Mouse (Mus musculus) thymus, postnatal 36 days (tissue): Measurements from ENCODE around the gene Tcf12.
A peak's percentile ranks its signal among the peaks of the same experiment; 100 is the strongest.

Experiments
- DNase-seq, 2 experiments: peaks; one replicate each; pipeline ENCODE4 v3.0.0; 2022; ENCODE audit warnings: mixed read lengths in 2 of 2

Tcf12 gene

DNA sequence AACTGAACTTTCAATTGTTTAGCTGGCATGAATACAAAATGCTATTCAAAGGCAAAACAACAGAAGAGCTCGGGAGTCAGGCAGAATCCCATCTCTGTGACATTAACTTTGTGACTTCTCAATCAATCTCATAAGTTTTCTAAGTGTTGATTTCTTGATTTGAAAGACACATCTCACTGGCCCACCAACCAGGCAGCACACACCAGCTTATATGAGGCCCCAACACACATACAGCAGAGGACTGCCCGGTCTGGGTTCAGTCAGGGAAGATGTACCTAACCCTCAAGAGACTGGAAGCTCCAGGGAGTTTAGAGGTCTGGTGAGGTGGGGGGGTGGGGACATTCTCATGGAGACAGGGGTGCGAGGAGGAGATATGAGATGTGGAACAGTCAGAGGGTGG, 132.8 kb downstream of the Tcf12 start:
- no peak for DNase-seq

DNA sequence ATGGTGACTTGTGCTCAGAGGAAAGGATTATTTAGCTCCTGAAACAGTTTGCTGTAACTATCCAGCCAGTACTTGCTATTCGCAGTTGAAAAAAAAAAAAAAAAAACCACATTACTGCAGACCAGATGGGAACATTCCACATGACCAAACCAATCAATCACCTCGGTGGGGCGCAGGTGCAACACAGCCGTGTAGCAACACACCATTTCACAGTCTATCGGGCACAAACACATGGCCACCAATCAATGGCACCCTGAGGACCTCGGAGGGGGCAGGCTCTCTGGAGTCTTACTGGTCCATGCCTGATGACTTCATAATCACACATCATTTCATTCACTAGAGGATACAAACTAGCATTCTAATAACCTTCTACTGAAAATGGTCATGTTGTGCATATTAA, 135.6 kb downstream of the Tcf12 start:
- DNase-seq: peak; percentile 16 to 18

DNA sequence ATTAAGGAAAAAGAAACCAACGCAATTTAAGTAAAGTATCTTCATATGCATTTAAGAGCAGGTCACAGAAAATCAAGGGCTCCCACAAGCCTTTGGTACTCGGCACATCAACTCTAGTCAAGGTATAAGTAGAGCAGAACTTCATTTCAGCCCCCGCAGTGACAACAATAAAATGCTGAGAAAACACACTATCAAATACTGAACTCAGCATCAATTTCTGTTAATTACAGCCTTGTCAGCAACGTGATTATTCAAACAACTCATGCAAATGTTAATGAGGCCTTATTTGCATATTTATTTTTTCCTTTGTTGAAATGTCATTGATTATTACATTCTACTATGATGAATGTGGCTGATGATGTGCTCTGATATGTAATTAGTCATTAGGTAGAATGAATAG, 136.5 kb downstream of the Tcf12 start:
- no peak for DNase-seq

DNA sequence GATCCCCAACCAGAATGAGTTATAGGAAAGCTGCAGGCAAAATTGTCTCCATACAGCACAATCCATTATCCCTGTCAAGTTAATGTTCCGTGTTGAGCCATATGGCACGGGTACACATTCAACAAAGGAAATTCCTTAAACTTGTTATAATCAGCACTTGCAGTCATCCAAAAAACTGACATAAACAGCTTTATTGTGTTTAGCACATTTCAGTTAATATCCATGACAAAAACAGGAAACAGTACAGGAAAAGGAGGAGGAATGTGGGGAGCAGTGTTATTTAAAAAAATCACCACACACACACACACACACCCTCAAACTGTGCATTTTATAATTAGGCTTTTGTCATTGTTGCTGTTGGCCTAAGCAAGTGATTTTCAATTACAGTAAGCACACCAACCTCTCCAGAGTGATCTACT, 137.1 kb downstream of the Tcf12 start:
- DNase-seq: no peak

DNA sequence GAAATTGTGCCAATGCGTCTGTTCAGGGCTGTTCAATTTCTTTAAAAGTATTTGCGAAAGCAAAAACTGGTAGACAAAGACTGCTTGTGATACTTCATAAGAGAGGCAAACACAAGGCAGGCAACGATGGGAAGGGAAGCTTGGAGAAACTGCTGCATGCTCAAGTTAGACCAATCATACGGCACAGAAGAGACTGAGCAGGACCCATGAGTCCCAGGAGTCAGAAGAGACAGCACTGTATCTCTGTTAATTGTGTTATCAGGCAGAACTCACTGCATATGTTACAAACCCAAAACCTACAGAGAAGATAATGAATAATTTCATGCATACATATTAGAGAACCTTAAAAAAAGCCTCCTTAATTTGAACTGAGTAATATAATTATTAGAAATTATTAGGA, 147.6 kb downstream of the Tcf12 start:
- DNase-seq: no peak

DNA sequence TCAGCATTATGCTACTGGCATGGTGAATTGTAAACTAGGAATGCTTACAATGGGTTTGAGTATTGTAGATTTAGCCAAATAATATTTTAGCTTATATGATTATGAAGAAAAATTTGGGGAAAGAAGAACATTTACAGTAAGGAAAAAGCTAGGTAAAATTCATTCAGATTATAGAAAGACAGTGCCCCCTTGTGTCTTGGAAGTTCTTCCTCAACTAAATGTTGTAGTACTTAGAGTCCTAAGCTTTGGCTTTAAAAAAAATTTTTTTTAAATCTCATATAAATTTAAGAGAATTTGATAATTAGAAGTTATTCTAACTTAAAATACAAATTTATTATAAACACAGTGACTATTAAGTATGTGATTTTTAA, 151.7 kb downstream of the Tcf12 start:
- no peak for DNase-seq

DNA sequence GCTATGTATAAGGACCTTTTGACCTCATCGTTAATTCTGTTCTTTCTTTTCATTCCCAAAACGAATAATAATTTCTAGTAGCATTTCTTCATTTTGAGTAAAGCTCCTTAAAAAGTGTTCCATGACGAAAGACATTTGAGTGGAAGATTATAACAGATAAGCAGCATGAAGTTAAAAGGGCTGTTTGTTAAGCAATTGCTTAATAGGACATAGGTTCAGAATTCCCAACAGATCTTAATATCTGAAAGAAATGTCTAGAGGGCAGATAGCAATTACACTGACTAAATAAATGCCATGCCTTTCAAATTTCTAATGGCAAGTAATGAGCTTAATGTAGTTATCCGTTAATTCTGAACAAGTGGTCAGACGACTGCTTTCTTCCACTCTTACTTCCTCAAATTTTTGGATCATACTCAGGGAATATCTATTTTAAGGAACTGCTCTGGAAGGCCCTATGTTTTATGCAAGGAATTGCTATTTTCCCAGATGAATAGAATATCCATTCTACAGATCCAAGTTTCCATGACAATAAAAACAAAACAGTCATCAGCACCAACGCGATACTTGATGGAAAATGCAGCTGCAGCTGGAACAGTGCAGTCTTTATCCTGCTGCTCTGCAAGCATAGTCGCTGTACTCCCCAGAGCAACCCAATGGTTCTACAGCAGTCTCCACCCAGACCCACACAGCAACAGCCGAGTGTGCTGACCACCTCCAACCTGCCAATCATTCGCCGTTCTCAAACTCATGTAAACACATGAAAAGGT, 152.2 kb downstream of the Tcf12 start:
- DNase-seq: no peak

DNA sequence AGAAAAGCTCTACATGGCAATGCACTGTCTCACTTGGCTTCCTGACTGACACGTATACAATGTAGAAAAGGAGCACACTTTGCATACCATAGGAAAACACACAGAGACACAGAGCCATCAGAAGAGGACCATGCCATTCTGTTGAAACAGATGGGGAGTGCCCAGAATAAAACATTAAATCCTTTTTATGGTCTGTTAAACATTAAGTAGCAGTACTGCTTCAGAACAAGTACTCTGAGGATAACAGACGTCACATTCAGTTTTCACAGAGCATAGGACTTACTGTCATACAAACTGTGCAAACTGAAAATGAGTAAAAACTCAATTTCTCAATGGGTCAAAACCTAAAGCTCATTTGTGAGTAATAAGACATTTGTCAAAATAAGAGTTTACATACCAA, 158.5 kb downstream of the Tcf12 start:
- DNase-seq: no peak

DNA sequence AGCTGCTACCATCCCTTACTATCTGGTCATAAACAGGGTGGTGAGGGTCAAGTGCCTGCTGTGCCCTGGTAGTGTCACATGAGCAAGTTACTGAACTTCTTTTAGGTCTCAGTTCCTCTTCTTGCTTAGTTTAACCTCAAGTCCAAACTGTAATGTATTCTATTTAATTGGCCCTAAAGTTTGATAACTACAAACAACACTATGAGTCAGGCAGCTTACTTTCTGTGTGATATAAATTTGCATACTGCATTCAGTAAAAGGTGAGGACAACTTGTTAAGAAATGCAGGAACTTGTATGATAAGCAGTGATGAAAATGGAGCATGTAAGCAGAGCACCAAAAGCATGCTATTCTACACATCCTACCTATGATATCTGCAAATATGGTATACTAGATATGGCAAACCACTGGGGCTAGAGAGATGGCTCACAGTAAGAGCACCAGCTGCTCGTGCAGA, 159.0 kb downstream of the Tcf12 start:
- no peak for DNase-seq

DNA sequence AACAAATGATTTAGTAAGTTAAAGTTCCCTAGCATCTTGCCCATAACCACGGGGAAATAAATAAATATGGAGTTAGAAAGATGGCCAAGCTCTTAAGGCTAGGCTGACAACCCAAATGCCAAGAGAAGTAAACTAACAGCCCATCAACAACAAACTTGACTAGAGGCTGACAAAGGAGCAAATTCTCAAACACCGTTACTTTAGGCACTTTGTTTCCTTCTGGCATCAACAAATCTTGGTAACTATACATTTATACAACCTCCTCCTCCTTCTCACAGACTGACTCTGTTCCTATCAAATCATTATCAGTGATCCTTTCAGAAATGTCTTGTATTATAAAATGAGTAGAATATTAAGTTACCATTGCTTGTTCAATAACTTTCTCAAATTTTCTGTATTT, 159.7 kb downstream of the Tcf12 start:
- no peak for DNase-seq

DNA sequence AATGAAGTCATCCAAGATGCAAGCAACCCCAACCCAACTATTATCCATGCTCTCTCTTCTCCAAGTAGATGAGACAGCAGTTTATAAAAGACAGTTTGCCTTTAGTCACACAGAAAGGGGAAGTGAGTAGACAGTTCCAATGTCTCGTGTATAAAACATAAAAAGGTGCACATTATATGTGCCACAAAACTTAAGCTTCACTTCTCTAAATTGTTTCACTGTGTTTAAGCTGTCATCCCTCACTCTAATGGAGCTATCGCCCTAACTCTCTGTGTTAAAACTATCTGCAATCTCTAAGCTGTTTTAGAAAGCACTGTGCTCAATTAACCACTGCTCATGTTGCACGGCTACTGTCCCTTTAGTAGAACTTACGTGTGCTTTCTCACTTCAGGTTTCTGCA, 160.3 kb downstream of the Tcf12 start:
- DNase-seq: no peak

DNA sequence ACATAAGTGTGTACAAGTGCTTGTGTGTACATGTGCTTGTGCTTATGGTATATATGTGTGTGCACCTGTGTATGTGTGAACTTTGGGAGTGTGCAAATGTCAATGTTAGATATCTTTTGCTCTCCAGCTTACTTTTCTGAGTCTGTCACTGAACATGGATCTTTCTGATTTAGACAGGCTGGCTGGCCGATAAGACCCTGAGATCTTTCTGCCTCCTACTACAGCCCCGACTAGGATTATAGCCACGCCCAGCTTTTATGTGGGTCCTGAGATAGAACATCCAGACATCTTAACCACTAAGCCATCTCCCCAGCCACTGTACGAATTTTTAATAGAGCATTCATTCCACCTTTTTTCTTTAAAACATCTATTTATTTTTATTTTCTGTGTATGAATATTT, 166.9 kb downstream of the Tcf12 start:
- no peak for DNase-seq

DNA sequence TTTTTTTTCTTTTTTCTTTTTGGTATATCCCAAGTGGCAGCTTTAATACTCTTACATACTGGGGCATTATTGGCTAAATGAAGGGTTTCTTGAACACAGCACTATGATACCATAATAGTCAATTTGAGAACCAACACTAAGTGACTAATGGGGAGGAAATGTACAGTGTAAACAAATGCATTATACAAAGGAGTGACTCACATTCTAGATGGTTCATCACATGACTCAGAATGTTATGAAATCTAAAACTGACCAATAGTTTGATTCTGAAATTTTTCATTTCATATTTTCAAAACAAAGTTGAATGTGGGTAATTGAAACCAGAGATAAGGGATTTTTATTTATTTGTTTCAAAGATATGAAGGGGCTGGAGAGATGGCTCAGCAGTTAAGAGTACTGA, 169.2 kb downstream of the Tcf12 start:
- DNase-seq: no peak

DNA sequence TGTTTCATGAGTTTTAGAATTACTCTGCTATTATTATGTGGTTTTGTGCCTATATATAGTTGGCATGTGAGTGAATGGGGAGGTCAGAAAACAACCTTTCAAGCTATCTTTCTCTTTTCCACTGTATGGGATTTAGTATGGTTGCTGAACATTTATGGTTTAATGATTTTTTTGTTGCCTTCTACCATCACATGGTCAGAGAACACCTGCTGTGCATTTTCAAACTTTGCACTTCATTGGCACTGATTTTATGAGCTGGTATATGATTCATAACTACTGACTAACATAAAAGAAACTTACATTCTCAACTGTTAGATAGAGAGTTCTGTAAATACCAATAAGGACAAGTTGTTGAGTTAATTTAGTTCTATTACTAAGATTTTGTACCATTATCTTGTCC, 171.7 kb downstream of the Tcf12 start:
- DNase-seq: no peak

DNA sequence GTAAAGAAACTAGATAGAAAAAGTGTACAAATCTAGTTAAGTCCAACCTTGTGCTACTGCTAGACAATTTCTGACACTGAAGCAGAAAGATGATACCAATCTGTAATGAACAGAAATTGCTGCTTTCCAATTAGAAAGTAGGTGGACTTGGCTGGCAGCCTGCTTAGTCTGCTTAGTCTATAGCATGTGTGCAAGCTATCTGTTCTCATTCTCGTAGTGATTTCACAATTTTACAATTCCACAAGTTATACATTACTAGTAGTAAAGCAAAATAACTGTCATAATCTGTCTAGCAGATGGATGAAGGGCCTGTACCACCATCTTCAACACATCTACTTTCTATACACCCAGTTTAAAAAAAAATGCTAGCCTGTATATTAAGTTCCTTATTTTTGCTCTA, 175.5 kb downstream of the Tcf12 start:
- no peak for DNase-seq

DNA sequence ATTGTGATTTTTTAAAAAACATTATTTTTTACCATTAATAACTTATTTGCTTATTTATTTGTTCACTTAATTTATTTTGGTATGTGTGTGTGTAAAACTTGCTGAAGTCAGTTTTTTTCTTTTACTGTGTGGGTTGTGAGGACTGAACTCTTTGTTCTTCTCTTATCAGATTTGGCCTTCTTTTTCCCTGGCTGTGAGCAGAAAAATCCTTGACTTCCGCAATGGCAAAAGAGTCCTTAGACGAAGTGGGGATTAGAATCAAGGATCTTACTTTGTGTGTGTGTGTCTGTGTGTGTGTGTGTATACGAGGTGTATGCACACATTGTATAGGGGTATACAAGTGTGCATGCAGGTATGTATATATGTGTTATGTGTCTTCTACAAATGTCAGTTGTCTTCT, 176.8 kb downstream of the Tcf12 start:
- DNase-seq: no peak

DNA sequence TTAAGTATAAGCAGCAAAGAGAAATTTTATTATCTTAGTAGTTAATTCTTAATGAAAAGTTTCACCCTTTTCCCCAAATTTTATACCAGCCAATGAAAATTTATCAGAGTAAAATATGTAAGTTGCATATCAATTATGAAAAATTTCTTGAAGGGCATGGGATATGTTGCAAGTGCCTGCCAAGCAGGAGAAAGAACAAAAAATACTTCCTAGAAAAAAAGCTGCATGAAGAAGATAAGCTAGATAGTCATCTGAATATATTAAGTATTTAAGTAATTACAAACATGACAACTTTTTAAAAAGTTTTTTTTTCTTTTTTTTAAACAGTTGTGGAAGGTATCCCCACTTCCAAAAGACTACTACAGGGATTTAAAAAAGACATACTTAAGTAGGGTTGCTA, 179.7 kb downstream of the Tcf12 start:
- no peak for DNase-seq

DNA sequence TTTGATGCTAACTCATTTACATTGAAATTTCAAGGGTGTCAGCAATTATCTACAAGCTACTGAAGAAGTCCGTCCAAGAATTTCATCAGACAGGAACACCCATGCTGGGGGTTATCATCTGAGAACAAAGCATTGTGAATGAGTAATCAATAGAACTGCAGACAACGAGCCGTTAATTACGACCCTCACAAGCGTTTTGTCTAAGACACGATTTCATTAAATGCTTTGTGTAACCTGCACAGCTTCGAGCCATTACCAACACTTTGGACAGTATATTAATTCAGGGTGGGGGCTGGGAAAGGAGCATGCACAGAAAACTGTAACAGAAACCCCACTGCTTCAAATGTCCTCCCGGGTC, 180.3 kb downstream of the Tcf12 start:
- DNase-seq: no peak

DNA sequence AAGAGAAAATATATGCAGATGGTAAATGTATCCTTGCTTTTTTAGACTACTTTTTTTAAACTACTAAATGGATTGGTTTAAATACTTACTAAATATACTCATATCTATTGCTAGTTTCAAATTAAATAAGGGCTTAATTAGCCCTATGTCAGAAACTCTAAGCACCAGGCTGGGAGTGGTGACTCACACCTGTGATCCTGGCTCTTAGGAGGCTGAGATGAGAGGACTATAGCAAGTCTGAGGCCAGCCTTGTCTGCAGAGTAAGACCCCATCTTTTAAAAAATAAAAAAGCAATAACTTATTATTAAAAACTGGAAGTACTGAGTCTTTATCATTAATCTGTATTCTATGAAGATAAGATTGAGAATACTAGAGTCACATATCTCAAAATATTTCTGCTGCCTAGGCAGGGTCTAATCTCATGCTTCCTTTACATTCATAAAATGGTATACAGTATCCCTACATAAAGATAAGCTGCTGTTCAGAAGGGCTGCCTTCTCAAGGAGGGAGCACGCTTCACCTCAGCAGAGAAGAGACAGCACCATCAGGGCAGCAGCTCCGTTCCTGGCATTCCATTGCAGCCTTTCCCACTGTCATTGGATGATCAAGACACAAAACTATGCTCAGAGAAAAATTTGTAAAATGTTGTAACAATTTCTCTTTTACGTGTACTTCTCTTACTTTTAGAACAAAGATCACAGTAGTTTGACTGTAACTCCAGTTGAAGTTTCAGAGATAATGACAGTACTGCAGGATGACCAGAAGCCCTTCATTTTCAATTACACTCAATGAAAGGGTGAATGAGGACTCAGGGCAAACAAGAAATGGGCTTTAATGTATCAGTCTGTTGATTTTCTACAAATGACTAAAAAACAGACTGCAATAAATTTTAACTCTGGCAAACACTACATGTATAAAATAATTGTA, 181.0 kb downstream of the Tcf12 start:
- DNase-seq: no peak

DNA sequence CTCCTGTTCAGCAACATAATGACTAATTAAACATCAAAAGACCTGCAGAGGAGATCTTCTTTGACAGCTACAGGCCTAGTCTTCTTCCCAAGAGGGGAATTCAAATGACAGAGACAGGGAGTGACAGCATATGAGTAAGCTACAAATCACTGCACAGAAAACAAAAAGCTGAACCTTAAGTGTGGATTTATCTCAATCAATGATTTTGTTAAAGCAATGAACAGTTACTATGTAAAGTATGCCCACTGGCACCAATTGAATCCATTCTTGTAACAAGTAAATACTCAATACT, 195.1 kb downstream of the Tcf12 start:
- DNase-seq: no peak

DNA sequence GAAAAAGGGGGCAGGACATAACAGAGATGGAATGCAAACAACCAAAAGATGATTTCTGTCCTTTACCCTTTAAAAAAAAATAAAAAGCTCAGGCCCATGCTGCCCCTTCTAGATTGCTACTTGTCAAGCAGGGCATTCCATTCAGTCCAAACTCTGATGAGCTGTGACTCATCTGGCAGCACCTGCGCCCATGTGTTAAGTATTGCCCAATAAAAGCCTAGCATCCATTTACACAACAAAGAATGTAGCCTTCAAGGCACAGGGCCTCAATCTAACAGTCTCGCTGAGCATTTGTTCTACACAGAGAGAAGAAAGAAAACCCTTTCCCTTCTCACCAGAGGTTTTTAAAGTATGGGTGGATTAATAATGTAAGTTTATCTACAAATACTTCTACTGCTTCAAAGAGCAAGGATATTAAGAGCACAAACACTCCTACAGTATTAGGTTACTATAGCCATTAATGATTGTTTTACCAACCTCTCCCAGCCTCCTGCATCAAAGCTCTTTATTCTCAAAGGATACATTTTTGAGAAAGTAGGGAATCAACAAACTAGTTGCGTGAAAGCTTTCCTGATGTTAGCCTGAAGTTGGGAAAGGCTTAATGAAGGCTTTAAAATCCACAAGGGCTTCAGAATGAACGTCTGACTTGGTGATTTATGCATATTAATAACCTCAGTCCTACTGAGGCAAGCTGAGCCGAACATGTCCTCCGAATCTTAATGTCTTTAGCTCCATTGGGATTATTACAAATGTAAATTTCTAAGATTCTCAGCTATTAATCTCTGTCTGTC, 195.6 kb downstream of the Tcf12 start:
- no peak for DNase-seq

DNA sequence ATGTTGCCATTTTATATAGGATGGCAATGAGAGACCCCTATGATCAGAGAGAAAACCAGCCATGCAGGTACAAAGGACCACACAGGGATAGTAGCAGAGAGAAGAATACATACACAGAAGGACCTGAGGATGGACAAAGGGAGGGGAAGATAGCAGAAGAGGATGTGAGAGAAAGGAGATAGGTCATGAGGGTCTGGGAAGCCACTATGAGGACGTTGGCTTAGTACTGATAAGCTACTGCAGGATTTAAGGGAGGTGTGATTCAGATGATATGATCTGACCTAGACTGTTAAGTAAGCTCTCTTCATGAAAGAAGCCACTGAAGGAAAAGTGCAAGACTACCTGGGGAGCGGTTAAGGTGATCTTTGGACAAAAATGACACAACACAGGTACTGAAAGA, 205.1 kb downstream of the Tcf12 start:
- no peak for DNase-seq

DNA sequence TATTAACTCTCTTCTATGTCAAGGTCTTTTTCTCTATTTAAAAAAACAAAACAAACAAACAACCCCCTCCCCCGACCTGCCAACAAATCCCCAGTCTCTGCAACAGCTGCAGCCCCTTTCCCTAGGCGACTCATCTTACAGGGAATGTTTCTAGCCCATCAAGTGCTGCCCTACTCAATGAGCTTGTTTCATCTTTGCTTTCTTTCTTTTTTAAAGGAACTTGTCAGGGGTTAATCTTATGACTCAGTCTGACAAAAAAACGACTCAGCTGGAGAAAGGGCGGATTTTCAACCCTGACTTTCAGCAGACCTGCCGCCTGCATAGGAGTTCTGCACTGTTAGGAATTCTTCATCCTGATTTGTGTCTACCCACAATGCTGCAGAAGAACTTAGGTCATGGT, 212.8 kb downstream of the Tcf12 start:
- DNase-seq: no peak

DNA sequence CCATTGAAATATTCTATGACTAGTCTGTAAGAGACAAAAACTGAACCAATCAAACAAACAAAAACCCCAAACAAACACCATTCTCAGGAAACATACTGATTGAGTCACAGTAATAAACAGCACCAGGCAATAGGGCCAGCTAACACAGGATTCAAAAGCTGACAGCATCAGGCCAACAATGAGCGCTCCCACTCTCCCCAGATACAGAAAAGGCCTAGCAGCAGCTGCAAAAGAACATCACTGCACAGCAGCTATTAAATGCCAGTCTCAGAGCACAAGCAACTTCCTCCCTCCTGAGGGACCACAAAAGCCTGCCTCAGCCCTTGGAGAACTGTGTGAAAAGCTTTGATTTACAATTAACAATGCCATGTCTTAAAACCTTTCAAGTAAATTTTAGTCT, 214.3 kb downstream of the Tcf12 start:
- DNase-seq: no peak
